Mouse (Mus musculus) small intestine, adult 2 months (tissue): ENCODE measurements around the gene Inpp5k.

Experiments
- CTCF ChIP-seq: fragments of 200-500 bp; IDR thresholded peaks from 2 replicates; pipeline ENCODE4 v1.5.1; 2012; ENCODE audit warnings: low read depth, mild to moderate bottlenecking, control low read depth, inconsistent platforms, low read length, moderate library complexity, mixed read lengths; ENCODE audit not compliant: insufficient replicate concordance, insufficient read length; ENCODE audit errors: extremely low read depth
- POLR2A ChIP-seq: fragments of 200-500 bp; IDR thresholded peaks from 2 replicates; pipeline ENCODE4 v1.6.1; 2012; ENCODE audit warnings: low read depth, mild to moderate bottlenecking, control low read depth, inconsistent platforms, low read length, moderate library complexity

DNA sequence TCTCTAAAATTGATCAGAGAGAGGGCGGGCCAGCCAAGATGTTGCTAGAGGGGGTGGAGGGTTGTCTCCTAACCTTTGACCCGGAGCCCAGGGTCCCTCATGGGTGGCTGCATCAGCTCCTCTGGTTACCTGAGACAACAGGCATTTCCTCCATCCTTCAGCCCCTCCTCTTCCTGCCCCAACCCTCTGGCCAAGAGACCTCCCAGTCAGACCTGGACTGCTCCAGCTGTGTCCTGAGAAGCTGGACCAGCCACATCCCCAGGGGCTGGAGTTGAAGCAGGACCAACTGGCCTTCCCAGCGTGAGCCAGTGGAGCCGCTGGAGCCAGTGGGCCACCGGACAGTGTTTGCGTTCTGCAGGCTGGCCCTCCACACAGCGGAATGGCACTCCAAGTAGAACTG is 19.5 kb downstream of the Inpp5k start, which contains the start of gene Myo1c:
- 0 out of 2 replicates have a peak, but pooled peaks have one; percentile 4 for TF ChIP-seq CTCF
- no peak for TF ChIP-seq POLR2A
